Mouse (Mus musculus) ES-Bruce4 (cell line): Measurements from ENCODE around the gene Rrad.

Experiments
- CTCF ChIP-seq: IDR thresholded peaks from one replicate; pipeline ENCODE4 v1.8.1; 2011; ENCODE audit warnings: low read depth, low read length
- EP300 ChIP-seq: IDR thresholded peaks from 2 replicates; pipeline ENCODE4 v1.6.1; 2011; ENCODE audit warnings: low read depth, low read length; ENCODE audit not compliant: insufficient read depth
- POLR2A ChIP-seq: IDR thresholded peaks from one replicate; pipeline ENCODE4 v1.8.1; 2011; ENCODE audit warnings: low read length; ENCODE audit not compliant: insufficient read depth

DNA sequence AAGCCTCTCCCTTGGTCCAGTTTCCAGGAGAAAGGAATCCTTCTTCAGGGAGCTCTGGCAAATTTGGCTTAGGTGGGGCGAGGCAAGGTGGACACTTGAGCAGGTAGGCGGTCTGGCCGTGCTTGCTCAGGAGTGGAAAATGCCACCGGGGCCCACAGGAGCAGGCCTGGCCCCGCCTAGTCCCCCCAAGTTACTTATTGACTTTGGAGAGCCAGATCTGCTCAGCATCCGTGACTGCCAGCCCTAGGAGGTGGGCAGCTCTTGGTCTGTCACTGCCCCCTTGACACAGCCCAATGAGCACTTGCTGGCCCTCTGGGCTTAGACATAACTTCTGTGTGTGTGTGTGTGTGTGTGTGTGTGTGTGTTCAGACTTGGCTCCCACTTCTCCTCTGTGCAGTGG, 7.0 kb downstream of the Rrad start, which contains the start of gene Cdh16:
- TF ChIP-seq POLR2A: no peak
- TF ChIP-seq CTCF: no peak
- TF ChIP-seq EP300: no peak
